Mouse (Mus musculus): ENCODE measurements around the gene 1700022I11Rik.

Gene 1700022I11Rik

DNA sequence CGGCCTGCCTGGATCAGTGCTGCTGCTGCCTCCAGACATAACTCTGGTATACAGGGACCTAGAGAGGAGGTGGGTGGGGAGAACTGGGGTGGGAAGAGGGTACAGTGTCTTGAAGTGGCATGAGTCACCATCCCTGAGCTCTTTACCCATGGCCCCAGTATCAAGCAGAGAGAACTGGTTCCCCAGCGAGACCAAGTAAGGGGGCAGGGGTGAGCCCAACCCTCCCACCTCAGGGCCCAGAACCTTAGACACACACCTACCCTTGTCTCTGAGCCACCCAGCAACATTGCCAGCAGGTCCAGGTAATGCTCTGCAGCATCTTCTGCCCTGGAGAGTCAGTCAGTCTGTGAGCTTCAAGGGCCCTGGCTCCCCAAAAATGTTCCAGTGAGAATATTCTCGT is 35.5 kb downstream of the 1700022I11Rik start:
- peak; percentile 91 for DNase-seq

DNA sequence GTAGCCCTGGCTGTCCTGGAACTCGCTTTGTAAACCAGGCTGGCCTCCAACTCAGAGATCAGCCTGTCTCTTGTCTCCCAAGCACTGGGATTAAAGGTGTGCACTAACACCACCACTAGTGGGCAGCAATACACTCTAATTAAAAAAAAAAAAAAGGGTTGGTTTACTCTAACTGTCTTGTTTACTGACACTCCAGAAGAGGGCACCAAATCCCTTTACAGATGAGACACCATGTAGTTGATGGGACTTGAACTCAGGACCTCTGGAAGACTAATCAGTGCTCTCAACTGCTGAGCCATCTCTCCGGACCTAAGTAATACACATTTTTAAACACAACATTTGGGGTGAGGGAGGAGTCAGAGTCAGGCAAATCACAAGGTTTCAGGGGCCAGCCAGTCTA is 36.4 kb downstream of the 1700022I11Rik start:
- peak; percentile 87 for DNase-seq

DNA sequence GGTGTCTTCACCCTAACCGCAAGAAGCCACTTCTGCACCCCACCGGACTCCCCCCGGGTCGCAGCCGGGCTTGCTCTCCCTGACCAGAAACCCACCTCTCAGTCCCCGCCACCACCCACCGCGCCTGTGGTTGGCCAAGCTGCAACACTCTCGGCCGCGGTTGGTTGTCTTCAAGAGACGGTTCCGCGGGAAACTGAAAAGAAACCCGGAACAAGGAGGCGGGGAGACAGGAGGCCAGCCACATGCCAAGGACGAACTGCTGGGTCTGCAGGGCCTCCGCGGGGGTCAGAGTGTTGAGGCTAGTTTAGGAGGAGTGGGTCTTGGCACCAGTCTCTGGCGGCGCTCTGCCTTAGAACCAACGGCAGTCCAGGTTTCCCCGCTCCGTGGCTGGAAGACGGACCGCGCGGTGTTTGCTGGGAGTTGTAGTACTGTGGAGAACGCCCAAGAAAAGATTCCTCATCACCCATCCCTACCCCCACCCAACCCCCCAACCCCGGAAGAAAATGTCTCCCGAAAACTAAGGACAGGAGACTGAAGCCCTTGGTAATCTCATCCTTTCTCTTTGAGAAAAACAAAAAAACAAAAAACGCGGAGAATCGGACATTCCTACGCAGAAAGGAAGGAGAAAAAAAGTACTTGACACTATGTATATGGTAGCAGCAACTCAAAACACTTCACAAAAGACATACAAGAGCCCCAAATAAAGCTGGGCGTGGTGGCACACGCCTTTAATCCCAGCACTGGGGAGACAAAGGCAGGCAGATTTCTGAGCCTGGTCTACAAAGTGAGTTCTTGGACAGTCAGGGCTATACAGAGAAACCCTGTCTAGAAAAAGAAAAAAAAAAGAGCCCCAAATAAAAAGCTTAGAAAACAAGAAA is 41.0 kb downstream of the 1700022I11Rik start, which contains the start of gene Fancg:
Fancg (minus strand) TSS at position 346 of the 878 bp plus-strand sequence.
- DNase-seq: peak; percentile 99

DNA sequence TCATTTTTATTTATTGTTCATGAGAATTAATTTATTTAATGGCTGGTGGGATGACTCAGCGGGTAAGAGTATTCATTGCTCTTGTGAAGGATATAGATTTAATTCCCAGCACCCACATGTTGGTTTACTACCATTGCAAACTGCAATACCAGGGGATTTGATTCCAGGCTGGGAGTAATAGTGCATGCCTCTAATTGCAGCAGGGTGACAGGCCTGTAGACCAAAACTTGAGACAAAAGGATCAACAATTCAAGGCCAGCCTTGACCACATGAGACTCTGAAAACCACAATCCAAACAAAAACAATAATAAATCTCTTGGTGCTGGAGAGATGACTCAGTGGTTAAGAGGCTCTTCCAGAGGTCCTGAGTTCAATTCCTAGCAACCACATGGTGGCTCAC is 42.7 kb downstream of the 1700022I11Rik start:
- no peak for DNase-seq

DNA sequence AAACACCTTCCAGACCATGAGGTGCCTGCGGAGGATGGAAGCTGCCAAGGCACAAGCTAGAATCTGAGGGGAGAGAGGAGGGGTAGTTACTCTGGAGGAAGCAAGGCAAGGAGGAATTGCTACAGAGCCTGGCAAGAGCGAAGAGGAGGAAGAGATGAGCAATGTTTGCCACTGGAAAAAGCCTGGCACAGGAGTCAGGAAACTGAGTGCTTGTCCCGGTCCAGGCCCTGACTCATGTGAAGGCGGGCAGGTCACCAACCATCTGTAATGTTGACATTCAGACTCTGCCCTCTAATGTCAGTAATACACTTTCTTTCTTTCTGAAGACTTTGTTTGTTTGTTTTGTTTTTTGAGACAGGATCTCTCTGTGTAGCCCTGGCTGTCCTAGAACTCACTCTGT is 48.8 kb downstream of the 1700022I11Rik start:
- peak; percentile 87 for DNase-seq

DNA sequence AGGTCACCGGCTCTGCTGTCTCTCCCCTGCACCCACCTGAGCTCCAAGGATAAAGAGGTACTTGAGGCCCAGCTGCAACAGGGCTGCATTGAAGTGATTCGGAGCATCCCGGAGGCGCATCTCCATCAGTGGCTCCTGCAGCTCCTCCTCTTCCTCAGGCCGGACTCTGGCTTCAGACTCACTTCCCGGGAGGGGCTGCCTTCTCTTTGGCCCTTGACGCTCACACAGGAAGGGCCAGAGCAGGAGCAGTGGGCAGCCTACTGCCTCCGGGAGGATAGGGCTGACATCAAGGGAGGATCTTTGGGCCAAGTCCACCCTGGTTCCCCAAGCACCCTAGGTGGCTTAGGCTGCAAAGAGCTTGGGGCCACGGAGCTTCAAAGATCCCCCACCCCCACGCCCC is 49.8 kb downstream of the 1700022I11Rik start:
- peak; percentile 94 for DNase-seq

DNA sequence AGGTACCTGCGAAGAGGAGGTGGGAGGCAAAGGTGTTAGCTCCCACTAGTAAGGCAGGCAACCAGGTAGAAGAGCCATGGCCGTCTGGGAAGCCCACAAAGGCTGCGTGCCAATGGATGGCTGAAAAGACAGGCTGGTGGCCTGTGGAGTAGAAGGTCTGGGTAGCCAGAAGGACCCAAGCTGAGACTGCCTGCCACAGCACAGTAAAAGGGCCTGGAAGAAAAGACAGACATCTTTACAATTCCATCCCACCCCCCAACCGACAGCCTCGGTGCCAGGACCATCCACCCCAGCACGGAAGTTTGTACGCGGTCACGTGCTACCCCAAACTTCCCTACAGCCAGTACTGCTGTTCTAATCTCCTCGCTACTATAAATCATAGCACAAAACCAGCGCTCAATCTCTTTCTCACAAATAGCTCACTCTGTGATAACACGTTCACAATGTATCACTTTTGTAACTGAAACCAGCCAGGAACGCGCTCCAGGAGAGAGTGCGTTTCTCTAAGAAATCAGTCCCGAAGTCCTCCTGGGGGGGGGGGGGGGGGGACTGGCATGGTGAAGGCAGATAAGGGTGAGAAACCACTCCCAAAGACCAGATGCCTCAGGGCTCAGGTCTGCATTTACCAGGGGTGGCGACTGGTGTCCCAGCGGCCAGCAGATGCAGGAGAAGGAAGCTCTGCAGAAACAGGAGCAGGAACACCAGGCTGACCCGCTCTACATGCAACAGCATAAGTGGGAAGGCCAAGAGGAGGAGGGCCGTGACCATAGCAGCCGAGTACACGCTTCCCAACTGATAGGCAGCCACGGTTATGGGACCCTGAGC is 50.4 kb downstream of the 1700022I11Rik start:
- DNase-seq: peak; percentile 93

DNA sequence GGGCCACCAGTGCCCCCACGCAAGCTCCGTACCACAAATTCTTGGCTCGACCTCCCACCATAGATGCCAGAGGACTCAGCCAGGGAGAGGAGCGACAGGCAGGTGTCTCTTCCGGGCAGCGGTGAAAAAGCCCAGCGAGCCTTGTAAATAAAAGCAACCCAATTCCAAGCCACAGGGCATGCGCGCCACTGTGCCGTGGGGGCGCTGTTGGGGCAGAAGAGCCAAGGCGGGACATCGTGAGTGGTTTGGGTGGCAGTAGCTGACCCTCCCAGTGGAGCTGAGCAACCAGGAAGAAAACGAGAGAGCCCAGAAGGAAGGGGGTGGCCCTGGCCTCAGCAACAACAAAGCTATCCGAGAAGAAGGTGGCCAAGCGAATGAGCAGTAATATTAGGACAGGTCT is 51.5 kb downstream of the 1700022I11Rik start:
- peak; percentile 89 for DNase-seq

DNA sequence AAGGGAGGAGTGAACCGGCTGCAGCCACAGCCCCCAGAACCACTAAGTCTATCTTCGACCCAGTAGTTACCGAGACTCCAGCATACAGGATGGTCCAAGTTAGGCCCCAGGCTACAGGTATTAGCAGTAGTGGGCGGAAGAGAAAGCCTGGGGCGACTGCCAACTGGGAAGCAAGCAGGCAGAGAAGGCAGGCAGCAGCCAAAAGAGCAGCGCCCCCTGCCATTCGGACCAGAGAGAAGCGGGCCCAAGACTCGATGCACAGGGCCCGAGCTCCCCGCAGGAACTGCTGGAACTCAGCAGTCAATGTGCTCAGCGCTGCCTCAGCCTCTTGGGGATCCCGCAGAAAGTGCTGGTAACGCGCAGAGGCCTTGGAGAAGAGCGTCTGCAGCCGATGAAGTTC is 51.9 kb downstream of the 1700022I11Rik start:
- no peak for DNase-seq

DNA sequence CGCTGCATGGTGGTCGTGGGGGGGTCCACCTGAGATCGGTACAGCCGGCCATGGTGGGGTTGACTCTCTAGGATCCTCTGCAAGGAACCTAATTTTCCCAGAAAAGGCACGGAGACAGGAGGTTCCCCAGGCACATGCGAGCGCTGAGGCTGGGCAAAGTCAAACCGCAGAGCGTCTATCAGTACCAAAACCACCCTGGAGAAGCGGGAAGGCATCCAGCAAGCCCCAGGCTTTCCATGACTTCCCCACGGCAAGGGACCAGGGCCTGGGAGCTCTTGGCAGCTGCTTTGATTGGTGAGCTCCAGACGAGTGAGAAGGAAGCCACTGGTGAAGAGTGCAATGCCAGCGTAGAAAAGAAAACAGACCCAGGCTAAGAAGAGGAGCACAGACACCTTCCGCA is 55.3 kb downstream of the 1700022I11Rik start:
- DNase-seq: peak; percentile 93

DNA sequence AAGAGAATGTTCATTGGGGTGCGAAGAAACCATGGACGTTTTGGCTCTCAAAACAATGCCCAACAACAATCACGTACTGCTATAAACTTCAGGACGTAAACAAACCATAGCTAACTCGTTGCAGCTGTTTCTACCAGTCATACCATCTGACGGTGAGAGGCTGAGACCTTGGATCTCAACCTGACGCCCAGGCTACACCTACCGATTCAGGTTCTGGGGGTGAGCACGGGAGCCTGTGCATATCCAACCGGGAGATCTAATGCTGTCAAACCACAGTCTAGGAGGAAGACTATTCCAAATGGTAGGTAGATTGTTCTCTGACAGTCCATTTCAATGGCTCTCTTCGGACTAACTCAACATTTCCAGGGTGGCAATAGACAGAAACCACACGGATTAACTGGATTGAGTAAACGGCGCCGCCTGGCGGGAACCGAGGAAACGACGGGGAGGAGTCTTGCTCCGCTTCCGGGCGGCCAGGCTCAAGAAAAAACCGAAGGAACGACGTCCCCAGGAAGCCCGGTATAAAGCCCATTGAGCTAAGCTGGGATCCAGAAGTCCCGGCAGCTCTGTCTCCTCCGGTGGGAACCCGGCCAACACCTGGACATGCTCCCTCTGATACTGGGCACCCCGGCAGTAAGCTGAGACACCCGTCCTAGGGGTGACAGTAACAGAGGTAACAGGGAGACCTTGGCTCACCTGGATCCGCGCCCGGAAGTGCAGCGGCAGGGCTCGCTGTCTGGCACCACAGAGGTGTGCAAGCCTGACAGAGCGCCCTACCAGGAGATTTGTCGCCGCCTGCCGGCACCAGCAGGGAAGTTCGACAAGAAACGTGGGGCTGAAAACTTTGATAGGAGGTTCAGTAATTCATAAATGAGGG is 55.9 kb downstream of the 1700022I11Rik start, which contains the start of gene Pigo:
Pigo (minus strand) TSS at position 736 of the 877 bp plus-strand sequence.
- DNase-seq: peak; percentile 99

DNA sequence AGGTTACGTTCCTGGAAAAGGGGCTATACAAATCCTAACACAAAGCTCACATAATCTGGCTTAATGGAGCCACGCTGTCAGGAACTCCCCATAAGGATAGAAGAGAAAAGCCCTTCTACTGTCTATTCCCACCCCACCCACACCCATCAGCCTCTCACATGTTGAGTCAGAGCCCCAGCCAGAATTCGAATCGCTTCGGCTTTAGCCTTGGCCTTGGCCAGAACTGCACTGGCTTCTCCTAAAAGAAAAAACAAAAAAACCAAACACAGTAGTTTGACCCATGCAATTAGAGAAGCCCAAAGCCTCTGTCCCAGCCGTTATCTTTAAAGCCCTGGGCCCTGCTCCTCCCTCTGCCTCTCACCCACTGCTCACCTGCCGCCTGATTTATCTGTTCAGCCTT is 59.7 kb downstream of the 1700022I11Rik start:
- DNase-seq: no peak

DNA sequence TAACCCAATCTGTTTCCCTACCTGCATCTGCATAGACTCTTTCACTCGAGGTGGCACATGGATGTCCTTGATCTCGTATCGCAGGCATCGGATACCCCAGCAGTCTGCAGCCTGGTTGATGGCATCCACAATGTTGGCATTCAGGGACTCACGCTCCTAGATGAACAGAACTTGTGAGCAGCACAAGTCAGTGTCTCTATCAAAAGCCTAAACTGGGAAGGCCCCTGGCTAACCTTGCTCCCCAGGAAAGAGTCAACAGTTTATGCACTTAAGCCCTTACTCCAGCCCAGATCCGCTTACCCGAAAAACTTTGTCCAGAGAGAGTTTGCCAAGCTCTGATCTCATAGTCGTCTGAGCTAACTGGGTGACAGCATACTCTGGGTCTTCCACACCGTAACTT is 60.3 kb downstream of the 1700022I11Rik start:
- DNase-seq: peak; percentile 86

DNA sequence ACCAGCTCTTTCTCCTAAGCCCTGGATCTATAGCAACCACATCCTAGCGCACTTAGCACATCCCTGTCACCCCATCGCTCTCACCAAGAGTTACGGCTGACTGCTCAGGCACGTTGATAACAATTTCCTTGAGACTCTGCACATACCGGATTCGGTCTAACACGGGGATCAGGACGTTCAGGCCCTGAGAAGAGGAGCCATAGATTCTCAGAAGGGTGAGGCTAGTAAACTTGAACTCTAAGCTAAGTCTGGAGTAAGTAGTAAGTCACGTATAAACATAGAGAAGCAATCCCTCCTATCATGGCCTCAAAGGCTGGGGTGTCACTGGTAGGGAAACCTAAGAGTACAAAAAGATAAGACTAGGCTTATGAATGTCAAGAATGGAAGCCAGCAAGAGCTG is 60.9 kb downstream of the 1700022I11Rik start:
- peak; percentile 85 for DNase-seq

DNA sequence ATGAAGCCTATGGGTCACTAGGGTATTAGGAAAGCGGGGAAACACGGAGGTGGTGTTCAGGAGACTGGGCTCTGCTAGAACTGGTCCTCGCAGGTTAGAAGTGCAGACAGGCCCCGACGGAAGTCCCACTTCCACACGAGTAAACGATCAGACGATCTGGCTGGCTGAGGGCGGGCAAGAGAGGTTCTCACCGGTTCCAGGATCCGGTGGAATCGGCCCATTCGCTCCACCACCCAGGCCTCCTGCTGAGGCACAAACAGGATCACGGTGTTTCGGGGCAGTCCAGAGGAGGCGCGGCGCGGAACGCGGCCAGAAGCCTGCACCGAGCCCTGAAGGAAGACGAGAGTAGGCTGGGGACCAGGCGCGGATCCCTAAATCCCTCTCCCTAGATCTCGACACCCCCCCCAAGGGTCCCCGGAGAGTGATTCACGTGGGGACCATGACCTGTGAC is 61.4 kb downstream of the 1700022I11Rik start:
- DNase-seq: peak; percentile 88

DNA sequence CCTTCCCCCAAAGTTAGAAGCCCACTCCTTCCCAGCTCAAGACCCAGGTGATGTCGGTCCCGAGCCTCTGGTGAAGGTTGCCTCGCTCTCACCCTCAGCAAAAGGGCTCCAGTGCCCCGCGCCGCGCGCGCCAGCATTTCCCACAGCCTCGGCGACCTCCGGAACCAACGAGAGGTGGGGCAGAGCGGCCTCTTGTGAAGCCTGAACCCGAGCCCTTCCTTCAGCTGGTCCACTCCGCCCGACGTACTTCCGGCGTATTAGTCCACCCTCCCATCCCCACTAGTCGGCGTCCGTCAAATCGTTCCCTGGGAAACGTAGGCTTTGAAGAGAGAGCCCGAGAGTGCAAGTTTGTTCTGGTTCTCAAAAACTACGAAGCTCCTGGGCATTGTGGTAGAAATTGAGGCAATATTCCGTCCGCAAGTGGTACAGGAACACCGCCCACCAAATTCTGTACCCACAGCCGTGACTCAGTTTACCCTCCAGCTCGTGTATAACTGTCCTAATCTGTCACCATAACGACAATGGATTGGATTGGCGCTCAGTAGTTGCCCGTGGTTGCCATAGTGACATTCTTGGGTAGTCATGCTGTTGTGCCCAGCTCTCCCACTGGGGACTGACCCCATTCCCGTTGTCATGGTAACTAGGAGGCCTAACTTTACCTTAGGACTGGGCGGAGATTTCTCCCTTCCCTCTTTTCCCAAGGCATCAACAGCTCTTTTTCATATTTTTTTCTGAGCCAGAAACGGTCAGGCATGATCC is 62.0 kb downstream of the 1700022I11Rik start, which contains the start of gene Stoml2:
Stoml2 (minus strand) TSS at position 474 of the 759 bp plus-strand sequence.
- peak; percentile 99 for DNase-seq

DNA sequence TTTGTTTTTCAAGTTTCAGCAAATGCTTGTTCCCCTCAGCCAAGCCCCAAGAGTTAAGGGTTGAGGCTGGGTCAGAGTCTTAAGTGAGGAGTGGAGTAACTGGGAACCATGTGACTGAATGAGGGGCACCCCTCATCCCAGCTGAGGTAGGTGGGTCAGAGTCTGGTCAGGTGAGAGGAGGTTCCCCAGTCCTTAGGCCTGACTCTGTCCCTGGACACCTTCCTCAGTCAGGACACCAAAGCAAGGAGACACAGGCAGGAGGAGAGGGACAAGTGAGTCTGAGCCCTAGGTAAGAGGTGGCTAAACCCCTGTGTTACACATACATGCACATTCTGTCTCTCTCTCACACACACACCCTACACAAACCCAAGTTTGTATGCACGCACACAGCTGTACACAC is 63.1 kb downstream of the 1700022I11Rik start:
- peak; percentile 92 for DNase-seq

Data from heart, adult 11 months (tissue).